Mouse (Mus musculus): ENCODE measurements around the gene Slc17a9. TPM values are rescaled to one million over a fixed set of nuclear protein-coding genes. Genes with fewer than 3 reads are reported as not detected.

Gene Slc17a9
- polyA plus RNA-seq, 1 experiment from 2014 or later = 1.9 TPM

- no peak overlapping the region for H3K4me2 ChIP-seq
- no peak overlapping the region for H3K9ac ChIP-seq
- peaks cover 26% of the 10 kb centered on the region for H3K27me3 ChIP-seq
- H3K36me3 ChIP-seq = no peaks in the 10 kb centered on the region
- H3K27ac ChIP-seq = no peak overlapping the region
- ATAC-seq (ENCODE audit: borderline replicate concordance, extremely low read depth, low FRiP score, low TSS enrichment) = no peak
- no peak overlapping the region for H3K4me3 ChIP-seq
- H3K4me1 ChIP-seq = no peaks in the 10 kb centered on the region
- no peaks in the 10 kb centered on the region for H3K9me3 ChIP-seq
- WGBS = 40% methylated on average over 4 of the region's 4 CpGs
Observed at GRCm38 (mm10) chr2:180791674-180792073, 66.6 kb downstream of the Slc17a9 start.

Other genes with a start within 250 kb of the Slc17a9 start
- 0.89 and 1.3 TPM in 2 replicates for gene Ntsr1, start 225.3 kb upstream of the Slc17a9 start, polyA plus RNA-seq (2015; fragmentation: Nextera tagmentation; extraction: Ambion mirVana)
- gene Mrgbp, start 144.0 kb upstream of the Slc17a9 start, polyA plus RNA-seq (2015; fragmentation: Nextera tagmentation; extraction: Ambion mirVana) = 29.9 and 31.3 TPM in 2 replicates
- 60.4 and 62.2 TPM in 2 replicates for gene Ogfr, start 136.0 kb upstream of the Slc17a9 start, polyA plus RNA-seq (2015; fragmentation: Nextera tagmentation; extraction: Ambion mirVana)
- 36.3 and 39.5 TPM in 2 replicates for gene Col9a3, start 127.5 kb upstream of the Slc17a9 start, polyA plus RNA-seq (2015; fragmentation: Nextera tagmentation; extraction: Ambion mirVana)
- 0.10 and 0.22 TPM in 2 replicates for gene Tcfl5, start 82.6 kb upstream of the Slc17a9 start, polyA plus RNA-seq (2015; fragmentation: Nextera tagmentation; extraction: Ambion mirVana)
- gene Dido1, start 15.3 kb upstream of the Slc17a9 start, polyA plus RNA-seq (2015; fragmentation: Nextera tagmentation; extraction: Ambion mirVana) = 29.3 and 31.7 TPM in 2 replicates
- gene Gid8, start 15.1 kb upstream of the Slc17a9 start, polyA plus RNA-seq (2015; fragmentation: Nextera tagmentation; extraction: Ambion mirVana) = 55.0 and 56.0 TPM in 2 replicates
- not detected in 2 replicates for gene Bhlhe23, start 51.6 kb downstream of the Slc17a9 start, polyA plus RNA-seq (2015; fragmentation: Nextera tagmentation; extraction: Ambion mirVana)
- gene Ythdf1, start 195.7 kb downstream of the Slc17a9 start, polyA plus RNA-seq (2015; fragmentation: Nextera tagmentation; extraction: Ambion mirVana) = 54.7 and 58.1 TPM in 2 replicates
- gene Birc7, start 203.8 kb downstream of the Slc17a9 start, polyA plus RNA-seq (2015; fragmentation: Nextera tagmentation; extraction: Ambion mirVana) = 0.12 TPM in 1 of 2 replicates, not detected in the other
- gene Nkain4, start 229.4 kb downstream of the Slc17a9 start, polyA plus RNA-seq (2015; fragmentation: Nextera tagmentation; extraction: Ambion mirVana) = 109 and 125 TPM in 2 replicates
- 97.0 and 107 TPM in 2 replicates for gene Arfgap1, start 242.0 kb downstream of the Slc17a9 start, polyA plus RNA-seq (2015; fragmentation: Nextera tagmentation; extraction: Ambion mirVana)

Measured in lung, embryonic 15.5 days (tissue).